Mouse (Mus musculus) intestine, embryonic 14.5 days (tissue): ENCODE data around the gene Mpz. TPM values are rescaled to one million over a fixed set of nuclear protein-coding genes. Genes with fewer than 3 reads are reported as not detected.

ENCODE experiments used
- ATAC-seq: fragments of 200-750 bp; cut with Nextera tagmentation; replicated peaks from 2 replicates; pipeline ENCODE4 v1.8.0; 2017; ENCODE audit warnings: low read depth, moderate number of reproducible peaks, moderate TSS enrichment, moderate library complexity; ENCODE audit not compliant: low FRiP score, low TSS enrichment
- DNase-seq: peaks from one replicate; pipeline ENCODE4 v3.0.0-alpha.2; 2018; ENCODE audit warnings: low spot score
- H3K27ac ChIP-seq: fragments of 300-500 bp; sonication (generic); 2 replicates; pipeline ENCODE4 v1.5.1; 2014; ENCODE audit warnings: low read depth, mild to moderate bottlenecking, control low read depth
- H3K27me3 ChIP-seq: fragments of 300-500 bp; sonication (generic); replicated peaks from 2 replicates; pipeline ENCODE4 v1.6.1; 2014; ENCODE audit warnings: low read length, control low read depth; ENCODE audit not compliant: control insufficient read depth, insufficient read depth
- H3K36me3 ChIP-seq: fragments of 300-500 bp; sonication (generic); 2 replicates; pipeline ENCODE4 v1.6.1; 2014; ENCODE audit warnings: low read length, control low read depth; ENCODE audit not compliant: control insufficient read depth, insufficient read depth
- H3K4me1 ChIP-seq: fragments of 300-500 bp; sonication (generic); replicated peaks from 2 replicates; pipeline ENCODE4 v1.6.1; 2014; ENCODE audit warnings: low read length, control low read depth, mixed read lengths; ENCODE audit not compliant: control insufficient read depth, insufficient read depth
- H3K4me2 ChIP-seq: fragments of 300-500 bp; sonication (generic); 2 replicates; pipeline ENCODE4 v1.6.1; 2014; ENCODE audit warnings: low read length
- H3K4me3 ChIP-seq: fragments of 300-500 bp; sonication (generic); 2 replicates; pipeline ENCODE4 v1.5.1; 2014; ENCODE audit warnings: low read depth, low read length, control low read depth, mixed read lengths
- H3K9ac ChIP-seq: fragments of 300-500 bp; sonication (generic); 2 replicates; pipeline ENCODE4 v1.6.1; 2014; ENCODE audit warnings: mild to moderate bottlenecking, low read length
- H3K9me3 ChIP-seq: fragments of 300-500 bp; sonication (generic); 2 replicates; pipeline ENCODE4 v1.6.1; 2016; ENCODE audit warnings: low read length, control low read depth; ENCODE audit not compliant: control insufficient read depth
- WGBS: fragments of 180-500 bp; shearing (Covaris S2); extraction: QIAGEN DNeasy Blood & Tissue Kit; methylation state at CpG from one replicate; pipeline ENCODE4 v1.1.7; 2014; 5-methylcytosine and 5-hydroxymethylcytosine counted together
- polyA plus RNA-seq: library from polyadenylated mRNA; unstranded; fragments of >200 nt; fragmentation: Nextera tagmentation; extraction: Ambion mirVana; gene quantifications from 2 replicates; pipeline ENCODE4 v1.2.1, GENCODE M21; 2014

The Mpz gene
- polyA plus RNA-seq, 1 experiment from 2014 or later, result 0.49 TPM

DNA sequence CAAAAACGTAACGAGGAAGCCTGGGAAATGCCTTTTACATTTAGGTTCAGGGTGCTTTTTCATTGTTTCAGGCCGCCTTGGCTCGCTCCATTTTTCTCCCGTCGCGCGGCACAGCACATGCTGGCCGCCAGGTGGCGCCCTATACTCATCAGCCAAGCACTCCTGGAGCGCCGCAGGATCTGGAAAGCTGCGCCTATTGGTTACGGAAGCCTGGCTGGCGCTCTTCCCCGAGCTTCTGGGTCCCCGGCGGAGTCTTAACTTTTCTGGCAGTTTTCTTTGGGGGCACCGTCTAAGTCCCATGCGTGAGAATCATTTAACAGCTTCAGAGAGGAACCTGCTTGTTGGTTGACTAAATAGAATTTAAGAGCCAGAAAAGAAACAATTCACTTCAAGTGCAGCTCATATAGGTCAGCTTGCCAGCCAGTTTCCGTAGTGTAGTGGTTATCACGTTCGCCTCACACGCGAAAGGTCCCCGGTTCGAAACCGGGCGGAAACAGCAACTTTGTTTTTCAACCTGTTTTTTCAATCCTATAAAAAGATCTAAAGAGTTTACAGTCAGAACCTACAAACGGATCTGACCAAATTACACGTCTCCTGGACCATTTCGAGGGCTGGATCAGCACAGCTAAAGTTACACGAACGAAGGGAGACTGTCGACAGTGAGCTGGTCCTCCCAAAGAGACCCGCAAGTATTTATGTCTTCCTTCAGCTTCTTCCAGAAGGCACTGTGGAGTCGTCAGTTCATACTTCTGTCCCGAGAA lies 39.3 kb upstream of the Mpz start:
- ATAC-seq (peak; percentile 92), DNase-seq (peak; percentile 99)
- no peaks in the 10 kb centered on the region for H3K36me3 ChIP-seq
- no peaks in the 10 kb centered on the region for H3K27me3 ChIP-seq
- peaks cover 11% of the 10 kb centered on the region for H3K4me1 ChIP-seq
- peak overlapping the region; percentile 55 for H3K4me3 ChIP-seq
- peak overlapping the region; percentile 39 for H3K9ac ChIP-seq
- no peaks in the 10 kb centered on the region for H3K9me3 ChIP-seq
- peak overlapping the region; percentile 79 for H3K27ac ChIP-seq
- WGBS, result under 1% methylated on average over 38 of the region's 38 CpGs
- H3K4me2 ChIP-seq, result peak overlapping the region; percentile 63

DNA sequence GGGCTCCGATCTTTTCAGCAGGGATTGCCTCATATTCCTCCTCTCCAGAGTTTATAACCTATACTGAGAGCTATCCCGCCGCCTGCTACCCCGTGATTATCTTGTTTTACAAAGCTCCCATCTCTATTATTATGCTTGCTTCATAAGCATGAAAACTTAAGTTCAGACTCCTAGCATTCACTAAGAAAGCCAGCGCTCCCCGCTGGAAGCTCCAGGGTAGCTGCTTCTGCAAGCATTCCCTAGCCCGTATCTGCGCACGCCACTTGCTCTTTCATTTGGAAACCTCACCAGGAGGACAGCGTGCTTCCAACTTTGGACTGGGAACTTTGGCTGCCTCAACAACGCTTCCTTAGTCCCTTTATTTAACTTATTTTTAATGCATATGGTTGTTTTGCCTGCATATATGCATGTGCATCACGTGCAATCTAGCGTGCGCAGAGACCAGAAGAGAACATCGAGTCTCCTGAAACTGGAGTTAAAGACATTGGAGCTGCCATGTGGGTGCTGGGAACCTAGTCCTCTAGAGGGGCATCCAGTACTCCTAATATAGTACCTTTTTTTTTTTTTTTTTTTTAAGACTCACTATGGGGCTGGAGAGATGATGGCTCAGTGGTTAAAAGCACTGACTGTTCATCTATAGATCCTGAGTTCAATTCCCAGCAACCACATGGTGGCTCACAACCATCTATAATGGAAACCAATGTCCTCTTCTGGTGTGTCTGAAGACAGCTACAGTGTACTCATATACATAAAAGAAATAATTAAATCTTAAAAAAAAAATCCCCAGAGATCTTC lies 38.5 kb upstream of the Mpz start:
- no peak for DNase-seq
- Histone ChIP-seq H3K9ac (peak overlapping the region; percentile 39), H3K27ac (peak overlapping the region; percentile 79), H3K27me3 (no peaks in the 10 kb centered on the region), H3K36me3 (no peaks in the 10 kb centered on the region), H3K4me1 (peaks cover 11% of the 10 kb centered on the region), H3K4me2 (peak overlapping the region; percentile 63), H3K4me3 (peak overlapping the region; percentile 55), H3K9me3 (no peaks in the 10 kb centered on the region)
- WGBS, result 3% methylated on average over 15 of the region's 15 CpGs
- no peak for ATAC-seq

DNA sequence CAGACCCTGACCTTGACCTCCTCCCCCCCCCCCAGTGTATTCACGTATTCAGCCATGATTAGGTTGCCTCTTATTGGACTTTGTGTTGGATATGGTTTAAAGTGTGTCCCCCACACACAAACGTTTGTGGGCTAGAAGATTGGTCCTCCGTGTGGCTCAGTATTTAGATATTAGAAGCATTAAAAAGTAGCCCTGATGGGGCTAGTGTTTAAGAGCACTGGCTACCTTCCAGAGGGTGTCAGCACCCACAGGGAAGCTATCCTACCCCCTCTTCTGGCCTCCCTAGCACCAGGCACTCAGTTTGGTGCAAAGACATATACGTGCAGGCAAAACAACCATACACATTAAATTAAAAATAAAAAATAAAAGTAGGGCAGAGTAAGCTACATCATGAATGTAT lies 37.5 kb upstream of the Mpz start:
- peaks cover 11% of the 10 kb centered on the region for H3K4me1 ChIP-seq
- WGBS, result 64% methylated on average over 4 of the region's 4 CpGs
- no peaks in the 10 kb centered on the region for H3K36me3 ChIP-seq
- no peak overlapping the region for H3K27ac ChIP-seq
- no peak for DNase-seq
- H3K9ac ChIP-seq, result no peak overlapping the region
- H3K4me2 ChIP-seq, result no peak overlapping the region
- H3K27me3 ChIP-seq, result no peaks in the 10 kb centered on the region
- no peak overlapping the region for H3K4me3 ChIP-seq
- no peak for ATAC-seq
- H3K9me3 ChIP-seq, result no peaks in the 10 kb centered on the region

DNA sequence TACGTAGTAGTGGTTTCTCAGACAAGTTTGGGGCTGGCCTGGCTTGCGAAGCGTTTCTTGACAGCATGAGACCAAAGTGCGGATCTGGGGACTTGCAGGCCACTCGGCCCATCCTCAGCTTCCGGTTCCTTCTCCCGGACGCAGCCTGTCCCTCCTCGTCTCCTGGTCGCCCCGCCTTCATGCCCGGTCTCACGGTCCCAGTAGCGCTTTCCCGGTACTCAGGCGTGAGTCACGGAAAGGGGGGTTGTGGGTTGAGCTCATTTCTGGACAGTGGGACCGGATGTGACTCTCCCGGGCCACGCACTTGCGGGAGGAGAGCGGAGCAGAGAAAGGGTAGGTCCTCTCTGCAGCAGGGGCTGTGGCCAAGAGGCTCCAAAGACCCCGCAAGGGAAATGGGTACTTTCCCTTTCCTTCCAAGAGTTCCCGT lies 36.6 kb upstream of the Mpz start, which contains the start of gene Cfap126:
TSS of gene Cfap126 (plus strand) at position 46 of the 427 bp plus-strand sequence.
- no peaks in the 10 kb centered on the region for H3K9me3 ChIP-seq
- DNase-seq (peak; percentile 78), ATAC-seq (0 out of 2 replicates have a peak, but pooled peaks have one; percentile 2)
- WGBS, result under 1% methylated on average over 24 of the region's 24 CpGs
- no peaks in the 10 kb centered on the region for H3K36me3 ChIP-seq
- H3K4me3 ChIP-seq, result peak within 1 kb of the TSS; percentile 45
- peak within 1 kb of the TSS; percentile 50 for H3K9ac ChIP-seq
- peak within 1 kb of the TSS; percentile 68 for H3K4me2 ChIP-seq
- H3K27ac ChIP-seq, result peak within 1 kb of the TSS; percentile 83
- H3K27me3 ChIP-seq, result no peaks in the 10 kb centered on the region
- H3K4me1 ChIP-seq, result peaks cover 11% of the 10 kb centered on the region

DNA sequence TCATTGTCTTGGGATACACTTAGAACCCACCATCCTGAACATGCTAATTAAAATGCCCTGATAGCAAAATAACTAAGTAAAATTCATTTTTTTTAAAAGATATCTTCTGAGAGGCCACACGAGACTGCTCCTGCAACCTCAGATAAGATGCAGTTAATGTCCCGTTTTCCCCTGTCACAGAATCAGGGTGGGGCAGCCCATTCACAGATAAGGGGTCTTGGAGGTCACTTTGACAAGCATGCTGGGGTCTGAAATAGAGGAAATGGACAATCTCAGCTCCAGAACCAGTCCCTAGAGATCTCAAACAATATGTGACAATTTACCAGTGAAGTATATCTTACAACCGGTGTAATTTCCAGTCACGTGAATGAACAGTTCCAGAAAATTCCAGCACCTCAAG lies 34.2 kb upstream of the Mpz start:
- Histone ChIP-seq H3K9ac (no peak overlapping the region), H3K4me2 (no peak overlapping the region), H3K9me3 (no peaks in the 10 kb centered on the region), H3K27ac (no peak overlapping the region), H3K27me3 (no peaks in the 10 kb centered on the region), H3K4me3 (no peak overlapping the region), H3K4me1 (peaks cover 6% of the 10 kb centered on the region), H3K36me3 (no peaks in the 10 kb centered on the region)
- no peak for DNase-seq
- ATAC-seq, result no peak
- WGBS, result 59% methylated on average over 4 of the region's 4 CpGs

DNA sequence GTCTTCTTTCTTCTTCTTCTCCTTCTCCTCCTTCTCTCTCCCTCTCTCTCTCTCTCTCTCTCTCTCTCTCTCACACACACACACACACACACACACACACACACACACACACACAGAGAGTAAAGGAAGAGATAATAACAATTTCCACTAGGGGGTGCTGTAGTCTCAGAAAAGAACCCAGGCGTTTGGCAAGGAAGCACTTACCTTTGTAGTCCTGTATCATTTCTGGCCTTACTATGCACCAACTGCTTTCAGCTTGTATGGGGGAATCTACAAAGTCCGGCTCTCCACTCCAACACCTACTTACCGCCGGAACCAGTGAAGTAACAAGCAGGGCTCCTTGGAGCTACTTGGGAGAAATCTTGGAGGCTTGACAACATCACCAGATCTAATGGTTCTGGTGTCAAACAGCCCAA lies 32.2 kb upstream of the Mpz start:
- no peak overlapping the region for H3K4me3 ChIP-seq
- no peak overlapping the region for H3K27ac ChIP-seq
- WGBS, result 9% methylated on average over 4 of the region's 4 CpGs
- ATAC-seq (no peak), DNase-seq (peak; percentile 77)
- no peaks in the 10 kb centered on the region for H3K9me3 ChIP-seq
- H3K4me2 ChIP-seq, result no peak overlapping the region
- no peak overlapping the region for H3K9ac ChIP-seq
- H3K4me1 ChIP-seq, result peaks cover 11% of the 10 kb centered on the region
- H3K36me3 ChIP-seq, result no peaks in the 10 kb centered on the region
- H3K27me3 ChIP-seq, result no peaks in the 10 kb centered on the region

DNA sequence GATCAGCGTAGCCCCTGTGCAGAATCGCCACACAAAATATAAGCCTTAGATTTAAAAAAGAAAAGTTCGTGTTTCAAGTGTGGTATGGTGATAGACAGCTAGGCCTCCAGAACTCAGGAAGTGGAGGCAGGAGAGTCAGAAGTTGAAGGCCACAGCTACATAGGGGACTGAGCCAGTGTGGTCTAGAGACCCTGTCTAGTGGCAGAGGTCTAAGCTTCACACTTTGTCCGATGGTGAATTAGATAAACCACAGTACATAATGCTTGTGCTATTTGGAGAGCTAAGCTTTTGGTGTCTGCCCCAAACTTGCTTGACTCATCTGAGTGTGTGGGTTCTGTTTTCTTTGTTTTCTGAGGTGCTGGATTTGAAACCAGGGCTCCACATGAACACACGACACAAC lies 31.5 kb upstream of the Mpz start:
- Histone ChIP-seq H3K4me3 (no peak overlapping the region), H3K36me3 (no peaks in the 10 kb centered on the region), H3K4me1 (peaks cover 5% of the 10 kb centered on the region; the same call in 1 of the 2 replicates), H3K27me3 (no peaks in the 10 kb centered on the region), H3K9me3 (no peaks in the 10 kb centered on the region), H3K9ac (no peak overlapping the region), H3K27ac (no peak overlapping the region), H3K4me2 (no peak overlapping the region)
- ATAC-seq (no peak), DNase-seq (no peak)
- WGBS, result 87% methylated on average over 5 of the region's 5 CpGs

DNA sequence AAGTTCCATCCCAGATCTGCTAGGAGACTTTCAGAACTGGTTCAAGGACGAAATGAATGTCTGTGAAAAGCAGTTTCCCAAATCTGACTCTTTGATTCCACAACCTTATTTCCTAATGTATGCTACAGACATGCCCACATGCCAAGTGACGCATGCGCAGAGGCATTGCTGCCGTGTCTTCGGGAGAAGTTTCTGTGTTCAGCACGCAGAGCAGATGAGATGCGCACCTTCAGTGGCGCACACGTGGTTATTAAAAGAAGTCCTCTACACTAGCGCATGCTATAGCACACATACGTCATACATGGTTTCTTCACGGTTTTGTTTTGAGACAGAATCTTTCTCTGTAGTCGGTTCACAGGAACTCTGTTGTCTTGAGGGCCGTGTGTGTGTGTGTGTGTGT lies 31.1 kb upstream of the Mpz start:
- no peaks in the 10 kb centered on the region for H3K9me3 ChIP-seq
- H3K4me2 ChIP-seq, result no peak overlapping the region
- no peaks in the 10 kb centered on the region for H3K27me3 ChIP-seq
- ATAC-seq (no peak), DNase-seq (no peak)
- no peak overlapping the region for H3K9ac ChIP-seq
- peaks cover 5% of the 10 kb centered on the region; the same call in 1 of the 2 replicates for H3K4me1 ChIP-seq
- H3K36me3 ChIP-seq, result no peaks in the 10 kb centered on the region
- no peak overlapping the region for H3K4me3 ChIP-seq
- 87% methylated on average over 14 of the region's 14 CpGs for WGBS
- no peak overlapping the region for H3K27ac ChIP-seq
